Mouse (Mus musculus) cerebellum, adult 2 months (tissue): ENCODE measurements around the gene Spred2. TPM values are rescaled to one million over a fixed set of nuclear protein-coding genes. Genes with fewer than 3 reads are reported as not detected.
"Not testable (repeated sequence)": the region's sequence is repeated elsewhere in the genome, so short reads cannot be mapped to it uniquely, and the experiment has no call there.

ENCODE experiments used
- DNase-seq, 2 experiments: peaks; one replicate each; pipeline ENCODE4 v3.0.0; 2021
- H3K27ac ChIP-seq: fragments of 200-500 bp; 2 replicates; pipeline ENCODE4 v1.5.1; 2012; ENCODE audit warnings: low read length, control low read depth, inconsistent platforms; ENCODE audit not compliant: insufficient read depth
- H3K27me3 ChIP-seq: fragments of 200-500 bp; 2 replicates; pipeline ENCODE4 v1.6.1; 2012; ENCODE audit warnings: inconsistent platforms, mild to moderate bottlenecking, low read length, moderate library complexity; ENCODE audit not compliant: control insufficient read depth, insufficient read depth
- H3K4me1 ChIP-seq: fragments of 200-500 bp; 2 replicates; pipeline ENCODE4 v1.6.1; 2011; ENCODE audit warnings: low read length; ENCODE audit not compliant: control insufficient read depth, insufficient read depth
- H3K4me3 ChIP-seq: fragments of 200-500 bp; replicated peaks from 2 replicates; pipeline ENCODE3; 2011; ENCODE audit warnings: mild to moderate bottlenecking, low read depth, low read length, control low read depth; ENCODE audit not compliant: insufficient read depth
- CTCF ChIP-seq: fragments of 200-500 bp; IDR thresholded peaks from 2 replicates; pipeline ENCODE4 v1.5.1; 2011; ENCODE audit warnings: low read depth, mild to moderate bottlenecking, control low read depth, low read length, moderate library complexity, borderline replicate concordance; ENCODE audit not compliant: insufficient read depth
- POLR2A ChIP-seq: fragments of 200-500 bp; IDR thresholded peaks from 2 replicates; pipeline ENCODE4 v1.6.1; 2011; ENCODE audit warnings: low read length, control low read depth, borderline replicate concordance; ENCODE audit not compliant: insufficient read depth
- WGBS: fragments of 180-500 bp; shearing (Covaris S2); methylation state at CpG from one replicate; pipeline ENCODE4 v1.1.7; 2018; 5-methylcytosine and 5-hydroxymethylcytosine counted together
- polyA plus RNA-seq: library from polyadenylated mRNA; depleted of rRNA; stranded (reverse); fragments of >200 nt; gene quantifications from 2 replicates; pipeline ENCODE4 v1.2.3, GENCODE M21; 2012

The Spred2 gene
- polyA plus RNA-seq, 1 experiment = 40.3 TPM

GRCm38 (mm10) chr11:20043256-20043655 is 119.1 kb downstream of the Spred2 start:
- Histone ChIP-seq H3K27me3 (no peaks in the 10 kb centered on the region), H3K4me1 (peaks cover 5% of the 10 kb centered on the region), H3K4me3 (no peak overlapping the region), H3K27ac (no peak overlapping the region)
- TF ChIP-seq CTCF = no peak
- no peak for TF ChIP-seq POLR2A
- WGBS = 82% methylated on average over 4 of the region's 4 CpGs
- no peak for DNase-seq

GRCm38 (mm10) chr11:20045586-20045985 is 121.4 kb downstream of the Spred2 start:
- Histone ChIP-seq H3K27ac (no peak overlapping the region), H3K4me1 (no peaks in the 10 kb centered on the region), H3K4me3 (no peak overlapping the region), H3K27me3 (no peaks in the 10 kb centered on the region)
- no peak for TF ChIP-seq CTCF
- TF ChIP-seq POLR2A = no peak
- no peak for DNase-seq
- WGBS = 73% methylated on average over 3 of the region's 3 CpGs

GRCm38 (mm10) chr11:20052814-20053536 is 128.8 kb downstream of the Spred2 start:
- H3K27ac ChIP-seq = no peak overlapping the region
- WGBS = 78% methylated on average over 13 of the region's 13 CpGs

GRCm38 (mm10) chr11:20053951-20054350 is 129.8 kb downstream of the Spred2 start:
- no peaks in the 10 kb centered on the region for H3K4me1 ChIP-seq
- H3K27me3 ChIP-seq = no peaks in the 10 kb centered on the region
- no peak for TF ChIP-seq POLR2A
- no peak for TF ChIP-seq CTCF
- H3K27ac ChIP-seq = no peak overlapping the region
- DNase-seq = no peak
- 86% methylated on average over 3 of the region's 3 CpGs for WGBS
- no peak overlapping the region for H3K4me3 ChIP-seq

More at GRCm38 (mm10) chr11:20052814-20053536, 128.8 kb downstream of the Spred2 start:
- no peak for DNase-seq
- no peak for TF ChIP-seq CTCF
- TF ChIP-seq POLR2A = no peak
- Histone ChIP-seq H3K27me3 (no peaks in the 10 kb centered on the region), H3K4me1 (no peaks in the 10 kb centered on the region), H3K4me3 (no peak overlapping the region)

GRCm38 (mm10) chr11:20054617-20055016 is 130.4 kb downstream of the Spred2 start:
- H3K27ac ChIP-seq = no peak overlapping the region
- 47% methylated on average over 5 of the region's 5 CpGs for WGBS
- no peaks in the 10 kb centered on the region for H3K27me3 ChIP-seq
- no peaks in the 10 kb centered on the region for H3K4me1 ChIP-seq
- H3K4me3 ChIP-seq = no peak overlapping the region
- DNase-seq = no peak
- TF ChIP-seq POLR2A (no peak), CTCF (no peak)

GRCm38 (mm10) chr11:20056168-20056567 is 132.0 kb downstream of the Spred2 start:
- no peak overlapping the region for H3K27ac ChIP-seq
- H3K4me1 ChIP-seq = no peaks in the 10 kb centered on the region
- no peak for DNase-seq
- no peaks in the 10 kb centered on the region for H3K27me3 ChIP-seq
- H3K4me3 ChIP-seq = no peak overlapping the region
- TF ChIP-seq POLR2A (no peak), CTCF (no peak)
- WGBS = 92% methylated on average over 1 of the region's 1 CpGs

- no peak for DNase-seq
- Histone ChIP-seq H3K4me3 (no peak overlapping the region), H3K27me3 (no peaks in the 10 kb centered on the region), H3K4me1 (no peaks in the 10 kb centered on the region), H3K27ac (no peak overlapping the region)
- 93% methylated on average over 2 of the region's 2 CpGs for WGBS
- TF ChIP-seq POLR2A (no peak), CTCF (no peak)
Measured at GRCm38 (mm10) chr11:20057429-20057828, 133.3 kb downstream of the Spred2 start.

- 89% methylated on average over 3 of the region's 3 CpGs for WGBS
- no peak for DNase-seq
- H3K4me1 ChIP-seq = no peaks in the 10 kb centered on the region; the same call in 1 of the 2 replicates
- H3K27me3 ChIP-seq = no peaks in the 10 kb centered on the region
- TF ChIP-seq CTCF = no peak
- TF ChIP-seq POLR2A = no peak
- no peak overlapping the region for H3K4me3 ChIP-seq
- H3K27ac ChIP-seq = no peak overlapping the region
Measured at GRCm38 (mm10) chr11:20059736-20060135, 135.6 kb downstream of the Spred2 start.

- 28% methylated on average over 9 of the region's 9 CpGs for WGBS
Measured at GRCm38 (mm10) chr11:20062801-20063200, 138.6 kb downstream of the Spred2 start.

GRCm38 (mm10) chr11:20064086-20064485 is 139.9 kb downstream of the Spred2 start:
- peaks cover 11% of the 10 kb centered on the region for H3K4me1 ChIP-seq
- WGBS = 37% methylated on average over 2 of the region's 2 CpGs
- not testable (repeated sequence) for H3K27ac ChIP-seq, H3K4me3 ChIP-seq, H3K27me3 ChIP-seq, DNase-seq

More at GRCm38 (mm10) chr11:20062801-20063200, 138.6 kb downstream of the Spred2 start:
- H3K27ac ChIP-seq, H3K4me3 ChIP-seq, H3K27me3 ChIP-seq: not testable (repeated sequence)
- peaks cover 11% of the 10 kb centered on the region for H3K4me1 ChIP-seq
- DNase-seq = peak; percentile 29 to 55
